ENCODE assay signal across 16 mouse cellular contexts in genomic region chr19:25176746-25177145, GRCm38 (mm10).
"Had no signal": no experiment of that assay in that cellular context is flagged by ENCODE, and none has a peak within 500 bp of the region (broad histone marks: within the 10 kb centered on the region; RNA-seq: fewer than 3 reads in every experiment).

No protein-coding gene starts in this region.

- H3K27ac ChIP-seq: neural tube, embryonic 13.5 days; neural tube, embryonic 15.5 days; stomach, embryonic 15.5 days; stomach, postnatal 0 days had no signal

- H3K36me3 ChIP-seq: neural tube, embryonic 13.5 days; neural tube, embryonic 15.5 days; stomach, embryonic 15.5 days had no signal

- H3K4me1 ChIP-seq: neural tube, embryonic 13.5 days; neural tube, embryonic 15.5 days; stomach, embryonic 15.5 days had no signal

- H3K4me3 ChIP-seq: neural tube, embryonic 13.5 days; neural tube, embryonic 15.5 days; stomach, embryonic 15.5 days had no signal

- H3K4me2 ChIP-seq: neural tube, embryonic 13.5 days; neural tube, embryonic 15.5 days; stomach, embryonic 15.5 days had no signal

- H3K9ac ChIP-seq: neural tube, embryonic 13.5 days; neural tube, embryonic 15.5 days; stomach, embryonic 15.5 days had no signal

- DNase-seq: retina, postnatal 1 day; right cerebral cortex, adult 18-20 months; right cerebral cortex, postnatal 14 days; right cerebral cortex, postnatal 25 days; right cerebral cortex, postnatal 4 days; spleen, adult 18-20 months; thymus, adult 18-20 months; thymus, adult 2 months; thymus, postnatal 14 days; thymus, postnatal 25 days; thymus, postnatal 36 days; thymus, postnatal 4 days had no signal

- H3K27me3 ChIP-seq: neural tube, embryonic 13.5 days; neural tube, embryonic 15.5 days; stomach, embryonic 15.5 days had no signal

- H3K9me3 ChIP-seq: neural tube, embryonic 13.5 days; neural tube, embryonic 15.5 days; stomach, embryonic 15.5 days had no signal
